Mouse (Mus musculus): Measurements from ENCODE around the gene Olfr202. TPM values are rescaled to one million over a fixed set of nuclear protein-coding genes. Genes with fewer than 3 reads are reported as not detected.
"Not testable (repeated sequence)": the region's sequence is repeated elsewhere in the genome, so short reads cannot be mapped to it uniquely, and the experiment has no call there.

The Olfr202 gene
- total RNA-seq (2022) = not detected

DNA sequence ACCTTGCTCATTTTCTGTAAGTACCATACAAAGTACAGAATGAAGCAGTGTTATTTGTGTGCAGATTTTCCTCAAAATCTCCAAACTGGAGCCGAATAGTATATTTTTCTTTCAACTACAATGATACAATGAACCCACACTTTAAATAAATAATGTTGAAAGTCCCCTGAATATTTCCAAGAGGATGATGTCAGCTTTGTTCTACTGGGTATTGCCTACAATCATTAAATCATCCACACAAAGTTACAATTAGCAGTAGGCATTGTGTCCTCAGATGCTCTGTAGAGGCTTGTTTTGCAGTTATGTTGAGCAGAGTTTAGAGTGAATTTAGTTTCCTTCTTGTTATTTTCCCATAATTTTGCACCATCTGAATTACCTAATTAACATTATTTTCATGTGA is at the start of gene Olfr202:
Olfr202 (minus strand) TSS at position 101 of the 400 bp plus-strand sequence.
- DNase-seq (ENCODE audit: low spot score in 2 of 2) = no peak

DNA sequence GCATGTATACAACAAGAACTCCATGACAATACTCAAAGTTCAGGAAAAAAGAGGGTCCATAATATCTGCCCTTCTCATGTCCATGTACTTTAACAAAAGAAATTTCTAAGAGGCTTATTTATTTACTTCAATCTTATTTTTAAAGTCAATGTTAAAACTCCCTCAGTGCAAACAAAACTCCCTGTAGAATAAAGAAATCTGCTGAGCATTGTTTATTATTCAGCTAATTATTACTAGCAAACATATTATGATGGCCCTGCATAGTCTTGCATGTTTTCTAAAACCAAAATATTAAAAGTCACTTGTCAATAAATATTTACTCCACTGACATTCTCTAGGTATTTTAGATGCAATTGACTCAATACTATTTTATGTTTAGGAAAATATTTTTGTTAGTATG is 44.4 kb upstream of the Olfr202 start, which contains the start of gene Olfr205:
Olfr205 (minus strand) TSS at position 101 of the 400 bp plus-strand sequence.
- DNase-seq (ENCODE audit: low spot score in 2 of 2) = no peak

DNA sequence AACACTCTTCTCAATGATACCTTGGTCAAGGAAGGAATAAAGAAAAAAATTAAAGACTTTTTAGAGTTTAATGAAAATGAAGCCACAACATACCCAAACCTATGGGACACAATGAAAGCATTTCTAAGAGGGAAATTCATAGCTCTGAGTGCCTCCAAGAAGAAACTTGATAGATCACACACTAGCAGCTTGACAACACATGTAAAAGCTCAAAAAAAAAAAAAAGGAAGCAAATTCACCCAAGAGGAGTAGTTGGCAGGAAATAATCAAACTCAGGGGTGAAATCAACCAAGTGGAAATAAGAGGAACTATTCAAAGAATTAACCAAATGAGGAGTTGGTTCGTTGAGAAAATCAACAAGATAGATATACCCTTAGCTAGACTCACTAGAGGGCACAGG is 36.7 kb upstream of the Olfr202 start:
- not testable (repeated sequence) for DNase-seq (ENCODE audit: low spot score in 2 of 2)

DNA sequence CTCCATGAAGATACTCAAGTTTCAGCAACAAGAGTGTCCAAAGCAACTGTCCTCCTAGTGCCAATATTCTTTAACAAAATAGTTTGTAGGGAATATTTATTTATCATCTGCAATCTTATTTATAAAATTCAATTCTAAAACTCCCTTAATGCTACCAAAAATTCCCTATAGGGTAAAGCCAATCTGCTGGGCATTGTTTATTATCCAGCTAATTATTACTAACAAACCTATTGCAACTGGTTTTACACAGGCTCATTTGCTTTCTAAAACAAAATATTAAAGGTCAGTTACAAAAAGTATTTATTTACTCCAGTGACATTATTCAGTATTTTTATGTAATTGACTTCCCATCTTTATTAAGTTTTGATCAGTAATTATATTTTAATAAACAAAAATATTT is 31.6 kb upstream of the Olfr202 start, which contains the start of gene Olfr204:
Olfr204 (minus strand) TSS at position 101 of the 400 bp plus-strand sequence.
- no peak for DNase-seq (ENCODE audit: low spot score in 2 of 2)

DNA sequence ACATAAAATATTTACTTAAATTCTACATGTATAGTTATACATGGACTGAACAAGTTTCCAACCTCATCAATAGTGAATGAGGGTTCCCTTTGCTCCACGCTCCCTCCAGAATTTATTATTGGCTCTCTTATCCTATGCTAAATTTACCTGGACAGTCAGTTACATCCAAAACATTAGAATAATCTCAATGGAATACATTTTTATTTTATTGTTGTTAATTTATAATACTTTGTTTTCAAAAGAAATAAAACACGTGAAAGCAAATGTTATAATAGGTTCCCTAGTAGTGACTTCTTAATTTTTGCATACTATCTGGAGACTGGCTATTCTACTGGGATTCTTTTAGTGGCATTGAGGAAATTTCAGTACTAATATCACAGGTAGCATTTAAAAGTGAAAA is 12.0 kb upstream of the Olfr202 start, which contains the start of gene Olfr203:
Olfr203 (plus strand) TSS at position 301 of the 400 bp plus-strand sequence.
- DNase-seq (ENCODE audit: low spot score in 2 of 2) = no peak

DNA sequence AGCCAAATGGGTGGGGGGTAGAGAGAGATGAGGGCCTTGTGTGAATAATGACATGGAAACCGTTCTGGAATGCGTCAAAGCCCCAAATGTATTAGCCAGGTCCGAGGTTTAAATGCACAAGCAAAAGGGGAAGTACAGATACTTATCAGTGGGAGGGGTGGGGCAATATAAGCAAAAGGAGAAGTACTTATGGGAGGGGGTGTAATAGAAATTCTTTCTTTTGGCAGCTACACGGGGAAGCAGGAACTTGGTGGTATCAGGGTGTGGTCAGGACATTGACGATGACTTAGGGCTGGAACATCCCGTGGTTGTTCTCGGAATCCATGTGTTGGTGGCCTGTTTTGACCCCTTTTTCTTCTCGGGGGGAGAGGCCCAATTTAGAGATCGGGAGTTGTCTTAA is 983 bp upstream of the Olfr202 start:
- DNase-seq (ENCODE audit: low spot score in 2 of 2) = not testable (repeated sequence)

DNA sequence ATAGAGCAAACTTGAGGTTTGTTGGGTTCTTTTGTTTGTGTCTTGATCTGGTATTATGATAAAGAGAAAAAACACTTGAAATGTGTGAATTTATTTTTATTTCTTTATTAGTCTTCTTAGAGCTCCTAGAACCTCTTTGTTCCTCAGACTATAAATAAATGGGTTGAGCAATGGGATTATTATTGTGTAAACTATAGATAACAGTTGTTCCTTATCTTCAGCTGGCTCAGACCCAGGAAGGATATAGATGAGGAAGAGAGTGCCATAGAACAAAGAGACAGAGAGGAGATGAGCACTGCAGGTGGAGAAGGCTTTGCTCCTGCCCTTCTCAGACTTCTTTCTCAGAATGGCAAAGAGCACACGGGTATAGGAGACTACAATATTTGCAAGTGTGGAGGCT is 3.1 kb downstream of the Olfr202 start:
- no peak for DNase-seq (ENCODE audit: low spot score in 2 of 2)

DNA sequence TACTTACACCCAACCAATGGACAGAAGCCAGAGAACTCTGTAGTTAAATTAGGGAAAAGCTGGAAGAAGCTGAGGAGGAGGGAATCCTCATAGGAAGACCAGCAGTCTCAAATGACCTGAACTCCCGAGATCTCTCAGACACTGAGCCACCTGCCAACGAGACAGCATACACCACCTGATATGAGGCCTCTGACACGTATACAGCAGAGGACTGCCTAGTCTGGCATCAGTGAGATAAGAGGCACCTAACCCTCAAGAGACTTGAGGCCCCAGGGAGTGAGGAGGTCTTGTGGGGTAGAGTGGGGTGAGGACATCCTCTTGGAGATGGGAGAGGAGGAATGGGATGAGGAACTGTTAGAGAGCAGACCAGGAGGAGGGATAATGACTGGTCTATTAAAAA is 6.1 kb downstream of the Olfr202 start:
- DNase-seq (ENCODE audit: low spot score in 2 of 2) = no peak

DNA sequence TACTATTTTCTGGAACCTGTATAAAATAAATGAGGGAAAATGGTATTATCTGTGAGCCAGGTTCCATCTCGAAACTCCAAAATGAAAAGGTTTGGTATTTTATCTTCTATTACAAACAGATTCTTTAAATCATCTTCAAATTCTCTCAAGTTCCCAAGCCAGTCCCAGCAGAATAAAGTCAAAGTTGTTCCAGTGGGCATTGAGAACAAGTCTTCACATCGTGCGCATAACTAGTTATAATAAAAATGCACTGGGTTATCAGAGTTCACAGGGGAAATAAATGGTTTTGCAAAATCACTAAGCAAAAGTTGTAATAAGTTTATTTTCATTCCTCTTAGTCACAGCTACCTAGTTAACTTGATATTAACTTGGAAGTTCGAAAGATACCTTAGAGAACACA is 14.1 kb downstream of the Olfr202 start, which contains the start of gene Olfr201:
Olfr201 (minus strand) TSS at position 101 of the 400 bp plus-strand sequence.
- not testable (repeated sequence) for DNase-seq (ENCODE audit: low spot score in 2 of 2)

DNA sequence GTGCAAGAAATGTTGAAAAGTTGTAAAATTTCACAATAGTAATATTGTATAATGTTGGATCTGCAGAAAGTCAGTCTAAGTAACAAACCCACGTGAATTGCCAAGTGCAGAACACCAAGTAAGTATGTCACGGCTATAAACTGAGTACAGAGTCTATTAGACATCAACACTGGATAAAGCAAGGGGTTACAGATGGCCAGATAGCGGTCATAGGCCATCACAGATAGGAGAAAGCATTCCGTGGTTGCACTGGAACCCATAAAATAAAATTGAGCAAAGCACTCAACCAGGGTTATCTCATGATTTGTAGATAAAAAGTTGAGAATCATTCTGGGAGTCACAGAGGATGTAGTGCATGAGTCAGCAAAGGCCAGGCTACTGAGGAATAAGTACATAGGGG is 17.5 kb downstream of the Olfr202 start:
- DNase-seq (ENCODE audit: low spot score in 2 of 2) = not testable (repeated sequence)

DNA sequence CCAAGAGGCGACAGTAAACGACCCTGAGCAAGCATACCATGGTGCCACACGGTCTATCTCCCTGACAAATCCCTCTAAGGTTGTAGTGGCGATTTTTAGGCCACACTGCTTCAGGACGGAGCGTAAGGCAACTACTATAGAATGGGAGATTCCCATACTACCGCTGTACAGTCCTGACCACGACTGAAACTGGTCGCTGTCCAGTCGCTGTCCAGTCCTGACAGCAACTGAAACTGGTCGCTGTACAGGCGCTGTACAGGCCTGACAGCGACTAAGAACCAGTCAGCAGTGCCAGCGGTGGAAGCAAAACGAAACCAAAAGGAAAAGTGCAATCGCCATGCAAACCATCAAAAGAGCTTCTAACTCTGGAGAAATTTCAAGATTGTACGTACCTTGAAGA is 36.9 kb downstream of the Olfr202 start:
- DNase-seq (ENCODE audit: low spot score in 2 of 2) = no peak

Other genes with a start within 250 kb of the Olfr202 start
- not detected for gene Olfr187, start 247.0 kb downstream of the Olfr202 start, total RNA-seq (2022)
- gene Olfr190, start 208.8 kb downstream of the Olfr202 start, total RNA-seq (2022) = not detected
- gene Olfr191, start 197.0 kb downstream of the Olfr202 start, total RNA-seq (2022) = not detected
- gene Olfr193, start 174.9 kb downstream of the Olfr202 start, total RNA-seq (2022) = not detected
- not detected for gene Olfr194, start 165.7 kb downstream of the Olfr202 start, total RNA-seq (2022)
- not detected for gene Olfr195, start 139.7 kb downstream of the Olfr202 start, total RNA-seq (2022)
- not detected for gene Olfr196, start 116.3 kb downstream of the Olfr202 start, total RNA-seq (2022)
- gene Olfr198, start 83.3 kb downstream of the Olfr202 start, total RNA-seq (2022) = not detected
- gene Olfr199, start 67.0 kb downstream of the Olfr202 start, total RNA-seq (2022) = not detected
- not detected for gene Olfr201, start 14.2 kb downstream of the Olfr202 start, total RNA-seq (2022)
- not detected for gene Olfr203, start 12.1 kb upstream of the Olfr202 start, total RNA-seq (2022)
- gene Olfr204, start 31.5 kb upstream of the Olfr202 start, total RNA-seq (2022) = not detected
- not detected for gene Olfr205, start 44.3 kb upstream of the Olfr202 start, total RNA-seq (2022)
- gene Olfr206, start 62.5 kb upstream of the Olfr202 start, total RNA-seq (2022) = not detected
- not detected for gene Olfr209, start 77.2 kb upstream of the Olfr202 start, total RNA-seq (2022)
- gene Gabrr3, start 120.5 kb upstream of the Olfr202 start, total RNA-seq (2022) = under 1 TPM; 0.14 to 0.21 (median 0.17) TPM
- 10 to 100 TPM; 14.8 to 17.6 (median 15.7) TPM for gene Riox2, start 185.0 kb upstream of the Olfr202 start, total RNA-seq (2022)

Data from layer of hippocampus, adult 8-10 months (tissue).